Mouse (Mus musculus): Measurements from ENCODE around the gene Cma2.

- TF ChIP-seq EP300 (IDR thresholded peaks at IDR 0.05; ENCODE audit: low read depth in 1 of 2, low read length in 2 of 2), result no peak
- no peak for TF ChIP-seq CTCF (IDR thresholded peaks at IDR 0.05 in 2 of 3, conservative IDR thresholded peaks at IDR 0.05 in 1 of 3; ENCODE audit: control insufficient read depth in 1 of 3, insufficient read depth in 1 of 3, low read depth in 2 of 3, low read length in 3 of 3, poor library complexity in 1 of 3, severe bottlenecking in 1 of 3)
- no peak for TF ChIP-seq E2F4 (IDR thresholded peaks at IDR 0.05; ENCODE audit: borderline replicate concordance, low read depth, low read length)
- no peak for TF ChIP-seq USF2 (IDR thresholded peaks at IDR 0.05; ENCODE audit: borderline replicate concordance in 1 of 2, insufficient read depth in 1 of 2, low read depth in 1 of 2, low read length in 2 of 2)
- TF ChIP-seq MAX (IDR thresholded peaks at IDR 0.05; ENCODE audit: low read length), result no peak
- TF ChIP-seq POLR2A (IDR thresholded peaks at IDR 0.05; ENCODE audit: control insufficient read depth in 1 of 2, insufficient read depth in 1 of 2, low read depth in 1 of 2, low read length in 2 of 2, poor library complexity in 1 of 2), result no peak
- TF ChIP-seq ELF1 (IDR thresholded peaks at IDR 0.05; ENCODE audit: low read depth, low read length), result no peak
Measured at GRCm38 (mm10) chr14:55950346-55951030, at the start of gene Cma2.

All from MEL (cell line).